Mouse (Mus musculus): ENCODE data around the gene Grsf1. TPM values are rescaled to one million over a fixed set of nuclear protein-coding genes. Genes with fewer than 3 reads are reported as not detected.

Gene Grsf1
- polyA plus RNA-seq (2012; fragmentation: generic; extraction: Trizol), result 30.2 TPM
- long read RNA-seq, experiment 1, transcript Grsf1-201 (10 exons, 2,538 nt), result major isoform, 31 of 42 reads
- long read RNA-seq, experiment 1, partial matches to known transcripts, result 3 of 42 reads
- long read RNA-seq, experiment 1, other reads (novel, unspliced or antisense), result 5 of 42 reads
- long read RNA-seq, experiment 2, transcript Grsf1-202 (10 exons, 2,286 nt), result minor isoform, 8 of 426 reads
- long read RNA-seq, experiment 2, transcript Grsf1-201 (10 exons, 2,538 nt), result major isoform, 396 of 426 reads
- long read RNA-seq, experiment 2, partial matches to known transcripts, result 5 of 426 reads
- long read RNA-seq, experiment 2, other reads (novel, unspliced or antisense), result 17 of 426 reads

DNA sequence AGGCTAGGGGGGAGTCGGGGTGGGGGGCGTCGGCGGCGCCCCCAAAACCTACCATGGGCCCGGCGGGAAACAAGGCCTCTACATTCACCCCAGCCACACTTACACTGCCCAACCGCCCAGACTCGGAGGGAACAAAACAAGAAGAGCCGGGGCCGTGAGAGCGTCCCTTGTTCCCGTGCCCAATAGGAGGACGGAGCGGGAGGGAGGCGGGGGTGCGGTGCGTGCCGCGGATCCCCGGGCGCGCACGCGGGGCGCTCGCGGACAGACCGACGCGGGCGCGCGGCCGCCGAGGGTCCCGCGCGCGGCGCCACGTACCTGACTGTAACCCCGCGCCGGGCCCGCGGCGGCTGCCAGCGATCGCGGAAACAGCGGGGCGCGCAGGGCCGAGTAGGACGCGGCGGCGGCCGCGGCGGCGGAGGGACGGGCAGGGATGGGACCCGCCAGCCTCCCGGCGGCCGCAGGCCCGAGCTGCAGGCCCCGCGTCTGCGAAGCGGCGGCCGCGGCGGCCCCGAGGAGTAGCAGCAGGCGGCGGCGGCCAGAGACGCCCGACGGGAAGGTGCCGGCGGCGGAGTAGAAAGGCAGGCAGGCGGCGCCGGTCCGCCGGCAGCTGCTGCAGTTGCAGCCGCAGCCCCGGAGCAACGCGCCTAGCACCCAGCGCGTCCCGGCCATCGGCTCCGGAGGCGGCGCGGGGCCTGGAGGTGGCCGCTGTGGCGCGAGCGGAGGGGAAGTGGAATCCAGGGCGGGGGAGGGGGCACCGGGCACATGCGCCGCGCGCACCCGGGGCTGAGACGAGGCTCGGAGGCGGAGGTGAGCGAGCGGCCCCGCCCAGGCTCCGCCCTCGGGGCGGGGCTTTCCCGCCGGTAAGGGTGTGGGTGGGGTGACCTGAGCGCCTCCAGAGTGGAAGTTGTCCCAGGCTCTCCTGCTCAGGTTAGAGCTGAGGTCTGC, at the start of gene Grsf1:
TSS of gene Grsf1 (minus strand) at position 729 of the 945 bp plus-strand sequence.
- peaks cover 34% of the 10 kb centered on the region for H3K79me2 ChIP-seq (ENCODE audit: control insufficient read depth, insufficient read depth)
- H3ac ChIP-seq (ENCODE audit: control insufficient read depth, insufficient read length, low read depth), result peak within 1 kb of the TSS; percentile 84
- TF ChIP-seq MAX (IDR thresholded peaks at IDR 0.05) (peak; percentile 28), CTCF (IDR thresholded peaks at IDR 0.05; ENCODE audit: control insufficient read depth, insufficient read depth, insufficient read length) (no peak), CEBPB (IDR thresholded peaks at IDR 0.05; ENCODE audit: low read depth) (no peak), FOSL1 (IDR thresholded peaks at IDR 0.05; ENCODE audit: insufficient read depth, low read length, poor library complexity, severe bottlenecking) (no peak)
- H3K27me3 ChIP-seq (ENCODE audit: control insufficient read depth, insufficient read depth, insufficient read length), result no peaks in the 10 kb centered on the region
- peaks cover 13% of the 10 kb centered on the region for H3K79me3 ChIP-seq (ENCODE audit: low read depth)
- H3K4me3 ChIP-seq (ENCODE audit: insufficient read depth, poor library complexity, severe bottlenecking), result peak within 1 kb of the TSS; percentile 66
- H3K36me3 ChIP-seq (ENCODE audit: control insufficient read depth, insufficient read depth), result peaks cover 23% of the 10 kb centered on the region

GRCm38 (mm10) chr5:88724030-88724429, 48.1 kb upstream of the Grsf1 start:
- no peak for TF ChIP-seq MAX (IDR thresholded peaks at IDR 0.05)
- TF ChIP-seq MYOG (IDR thresholded peaks at IDR 0.05; ENCODE audit: control insufficient read depth, extremely low read depth, insufficient read length), result no peak
- no peak for TF ChIP-seq USF1 (IDR thresholded peaks at IDR 0.05; ENCODE audit: low read depth)
- TF ChIP-seq MYOD1 (IDR thresholded peaks at IDR 0.05; ENCODE audit: control insufficient read depth, insufficient read length, low read depth), result no peak
- TF ChIP-seq CTCF (IDR thresholded peaks at IDR 0.05; ENCODE audit: control insufficient read depth, insufficient read depth, insufficient read length), result no peak
- TF ChIP-seq CEBPB (IDR thresholded peaks at IDR 0.05; ENCODE audit: low read depth), result no peak
- TF ChIP-seq FOSL1 (IDR thresholded peaks at IDR 0.05; ENCODE audit: insufficient read depth, low read length, poor library complexity, severe bottlenecking), result no peak
- peaks cover 84% of the 10 kb centered on the region for H3K79me2 ChIP-seq (ENCODE audit: control insufficient read depth, insufficient read depth)
- peaks cover 68% of the 10 kb centered on the region for H3K79me3 ChIP-seq (ENCODE audit: low read depth)
- no peaks in the 10 kb centered on the region for H3K27me3 ChIP-seq (ENCODE audit: control insufficient read depth, insufficient read depth, insufficient read length)
- no peak overlapping the region for H3K4me3 ChIP-seq (ENCODE audit: insufficient read depth, poor library complexity, severe bottlenecking)
- H3ac ChIP-seq (ENCODE audit: control insufficient read depth, insufficient read length, low read depth), result no peak overlapping the region
- peaks cover 5% of the 10 kb centered on the region for H3K36me3 ChIP-seq (ENCODE audit: control insufficient read depth, insufficient read depth)

GRCm38 (mm10) chr5:88722213-88722600, 46.2 kb upstream of the Grsf1 start:
- Histone ChIP-seq H3ac (ENCODE audit: control insufficient read depth, insufficient read length, low read depth) (peak overlapping the region; percentile 99), H3K79me2 (ENCODE audit: control insufficient read depth, insufficient read depth) (peaks cover 65% of the 10 kb centered on the region), H3K4me3 (ENCODE audit: insufficient read depth, poor library complexity, severe bottlenecking) (peak overlapping the region; percentile 86), H3K27me3 (ENCODE audit: control insufficient read depth, insufficient read depth, insufficient read length) (no peaks in the 10 kb centered on the region), H3K79me3 (ENCODE audit: low read depth) (peaks cover 49% of the 10 kb centered on the region), H3K36me3 (ENCODE audit: control insufficient read depth, insufficient read depth) (peaks cover 3% of the 10 kb centered on the region)
- no peak for TF ChIP-seq CTCF (IDR thresholded peaks at IDR 0.05; ENCODE audit: control insufficient read depth, insufficient read depth, insufficient read length)
- no peak for TF ChIP-seq USF1 (IDR thresholded peaks at IDR 0.05; ENCODE audit: low read depth)
- no peak for TF ChIP-seq FOSL1 (IDR thresholded peaks at IDR 0.05; ENCODE audit: insufficient read depth, low read length, poor library complexity, severe bottlenecking)
- no peak for TF ChIP-seq MYOD1 (IDR thresholded peaks at IDR 0.05; ENCODE audit: control insufficient read depth, insufficient read length, low read depth)
- TF ChIP-seq MYOG (IDR thresholded peaks at IDR 0.05; ENCODE audit: control insufficient read depth, extremely low read depth, insufficient read length), result no peak
- TF ChIP-seq CEBPB (IDR thresholded peaks at IDR 0.05; ENCODE audit: low read depth), result no peak
- no peak for TF ChIP-seq MAX (IDR thresholded peaks at IDR 0.05)

DNA sequence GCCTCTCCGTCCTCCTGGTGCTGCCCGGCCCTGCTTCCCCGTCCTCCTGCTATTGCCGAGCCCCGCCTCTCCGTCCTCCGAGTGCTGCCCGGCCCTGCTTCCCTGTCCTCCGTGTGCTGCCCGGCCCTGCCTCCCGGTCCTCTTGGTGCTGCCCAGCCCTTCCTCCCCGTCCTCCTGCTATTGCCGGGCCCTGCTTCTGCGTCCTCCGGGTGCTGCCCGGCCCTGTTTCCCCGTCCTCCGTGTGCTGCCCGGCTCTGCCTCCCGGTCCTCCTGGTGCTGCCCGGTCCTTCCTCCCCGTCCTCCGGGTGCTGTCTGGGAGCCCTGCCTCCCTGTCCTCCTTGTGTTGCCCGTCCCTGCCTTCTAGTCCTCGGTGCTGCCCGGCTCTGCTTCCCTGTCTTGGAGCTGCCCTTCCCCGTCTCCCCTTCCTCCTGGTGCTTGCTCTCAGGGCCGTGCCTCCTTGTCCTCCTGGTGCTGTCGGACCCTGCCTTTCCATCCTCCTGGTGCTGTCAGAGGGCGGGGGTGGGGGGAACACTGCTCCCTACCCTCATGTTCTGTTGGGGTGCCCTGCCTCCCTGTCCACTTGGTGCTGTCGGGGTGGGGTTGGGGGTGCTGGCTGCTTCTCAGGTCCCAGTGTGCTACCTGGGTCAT, 45.7 kb upstream of the Grsf1 start:
- Histone ChIP-seq H3K4me3 (ENCODE audit: insufficient read depth, poor library complexity, severe bottlenecking) (peak overlapping the region; percentile 86), H3ac (ENCODE audit: control insufficient read depth, insufficient read length, low read depth) (peak overlapping the region; percentile 99), H3K36me3 (ENCODE audit: control insufficient read depth, insufficient read depth) (peaks cover 3% of the 10 kb centered on the region), H3K27me3 (ENCODE audit: control insufficient read depth, insufficient read depth, insufficient read length) (no peaks in the 10 kb centered on the region), H3K79me3 (ENCODE audit: low read depth) (peaks cover 45% of the 10 kb centered on the region), H3K79me2 (ENCODE audit: control insufficient read depth, insufficient read depth) (peaks cover 60% of the 10 kb centered on the region)
- TF ChIP-seq MYOG (IDR thresholded peaks at IDR 0.05; ENCODE audit: control insufficient read depth, extremely low read depth, insufficient read length) (no peak), FOSL1 (IDR thresholded peaks at IDR 0.05; ENCODE audit: insufficient read depth, low read length, poor library complexity, severe bottlenecking) (no peak), MYOD1 (IDR thresholded peaks at IDR 0.05; ENCODE audit: control insufficient read depth, insufficient read length, low read depth) (no peak), CTCF (IDR thresholded peaks at IDR 0.05; ENCODE audit: control insufficient read depth, insufficient read depth, insufficient read length) (no peak), CEBPB (IDR thresholded peaks at IDR 0.05; ENCODE audit: low read depth) (no peak), MAX (IDR thresholded peaks at IDR 0.05) (no peak)

GRCm38 (mm10) chr5:88721003-88721475, 45.1 kb upstream of the Grsf1 start:
- H3K79me3 ChIP-seq (ENCODE audit: low read depth), result peaks cover 40% of the 10 kb centered on the region
- TF ChIP-seq CTCF (IDR thresholded peaks at IDR 0.05; ENCODE audit: control insufficient read depth, insufficient read depth, insufficient read length) (no peak), MYOG (IDR thresholded peaks at IDR 0.05; ENCODE audit: control insufficient read depth, extremely low read depth, insufficient read length) (no peak), USF1 (IDR thresholded peaks at IDR 0.05; ENCODE audit: low read depth) (no peak), MYOD1 (IDR thresholded peaks at IDR 0.05; ENCODE audit: control insufficient read depth, insufficient read length, low read depth) (no peak), FOSL1 (IDR thresholded peaks at IDR 0.05; ENCODE audit: insufficient read depth, low read length, poor library complexity, severe bottlenecking) (no peak), MAX (IDR thresholded peaks at IDR 0.05) (no peak), CEBPB (IDR thresholded peaks at IDR 0.05; ENCODE audit: low read depth) (no peak)
- H3K4me3 ChIP-seq (ENCODE audit: insufficient read depth, poor library complexity, severe bottlenecking), result peak overlapping the region; percentile 86
- H3K79me2 ChIP-seq (ENCODE audit: control insufficient read depth, insufficient read depth), result peaks cover 54% of the 10 kb centered on the region
- no peaks in the 10 kb centered on the region for H3K27me3 ChIP-seq (ENCODE audit: control insufficient read depth, insufficient read depth, insufficient read length)
- H3K36me3 ChIP-seq (ENCODE audit: control insufficient read depth, insufficient read depth), result peaks cover 3% of the 10 kb centered on the region
- peak overlapping the region; percentile 99 for H3ac ChIP-seq (ENCODE audit: control insufficient read depth, insufficient read length, low read depth)

Measured in C2C12 (cell line).